Mouse (Mus musculus): ENCODE measurements around the gene Bin2. TPM values are rescaled to one million over a fixed set of nuclear protein-coding genes. Genes with fewer than 3 reads are reported as not detected.

Gene Bin2
- polyA plus RNA-seq, 1 experiment from 2014 or later: 7.3 TPM

DNA sequence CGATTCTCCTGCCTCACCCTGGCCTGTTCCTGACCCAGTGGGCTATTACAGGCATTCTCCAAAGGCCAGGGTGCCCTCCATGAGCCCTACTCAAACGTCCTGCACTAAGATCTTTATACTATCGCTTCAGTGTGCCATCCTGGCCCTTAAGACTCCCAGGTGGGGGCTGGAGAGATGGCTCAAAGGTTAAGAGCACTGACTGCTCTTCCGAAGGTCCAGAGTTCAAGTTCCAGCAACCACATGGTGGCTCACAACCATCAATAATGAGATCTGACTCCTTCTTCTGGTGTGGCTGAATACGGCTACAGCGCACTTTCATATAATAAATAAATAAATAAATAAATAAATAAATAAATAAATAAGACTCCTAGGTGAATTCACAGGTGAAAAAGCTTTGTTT lies 76.5 kb downstream of the Bin2 start:
- Histone ChIP-seq H3K4me1 (no peaks in the 10 kb centered on the region), H3K9me3 (no peaks in the 10 kb centered on the region), H3K36me3 (no peaks in the 10 kb centered on the region), H3K4me2 (no peak overlapping the region), H3K4me3 (no peak overlapping the region), H3K27ac (no peak overlapping the region), H3K9ac (no peak overlapping the region), H3K27me3 (no peaks in the 10 kb centered on the region)
- 77% methylated on average over 6 of the region's 6 CpGs for WGBS
- no peak for ATAC-seq (ENCODE audit: borderline replicate concordance, extremely low read depth, low FRiP score, low TSS enrichment)

Small RNA genes lying within 50 kb of the gene (microRNA-seq; reads per million reads assigned to microRNA genes)
- not detected for gene Mir6961

Other genes with a start within 250 kb of the Bin2 start
- gene Gm5475, start 247.4 kb downstream of the Bin2 start, polyA plus RNA-seq (2015; fragmentation: Nextera tagmentation; extraction: Ambion mirVana): 0.06 and 0.09 TPM in 2 replicates
- 20.3 and 26.0 TPM in 2 replicates for gene Slc11a2, start 244.5 kb downstream of the Bin2 start, polyA plus RNA-seq (2015; fragmentation: Nextera tagmentation; extraction: Ambion mirVana)
- gene Letmd1, start 200.5 kb downstream of the Bin2 start, polyA plus RNA-seq (2015; fragmentation: Nextera tagmentation; extraction: Ambion mirVana): 19.5 and 21.5 TPM in 2 replicates
- 12.5 and 12.7 TPM in 2 replicates for gene Csrnp2, start 174.1 kb downstream of the Bin2 start, polyA plus RNA-seq (2015; fragmentation: Nextera tagmentation; extraction: Ambion mirVana)
- 24.1 and 27.3 TPM in 2 replicates for gene Tfcp2, start 117.5 kb downstream of the Bin2 start, polyA plus RNA-seq (2015; fragmentation: Nextera tagmentation; extraction: Ambion mirVana)
- 3.8 and 4.3 TPM in 2 replicates for gene Pou6f1, start 69.6 kb downstream of the Bin2 start, polyA plus RNA-seq (2015; fragmentation: Nextera tagmentation; extraction: Ambion mirVana)
- gene Dazap2, start 54.2 kb downstream of the Bin2 start, polyA plus RNA-seq (2015; fragmentation: Nextera tagmentation; extraction: Ambion mirVana): 208 and 209 TPM in 2 replicates
- gene Smagp, start 32.6 kb downstream of the Bin2 start, polyA plus RNA-seq (2015; fragmentation: Nextera tagmentation; extraction: Ambion mirVana): 14.4 and 15.2 TPM in 2 replicates
- 2.5 and 2.9 TPM in 2 replicates for gene Cela1, start 18.4 kb upstream of the Bin2 start, polyA plus RNA-seq (2015; fragmentation: Nextera tagmentation; extraction: Ambion mirVana)
- 0.53 and 0.61 TPM in 2 replicates for gene Galnt6, start 59.8 kb upstream of the Bin2 start, polyA plus RNA-seq (2015; fragmentation: Nextera tagmentation; extraction: Ambion mirVana)
- 2.0 and 2.1 TPM in 2 replicates for gene Slc4a8, start 92.2 kb upstream of the Bin2 start, polyA plus RNA-seq (2015; fragmentation: Nextera tagmentation; extraction: Ambion mirVana)
- gene Scn8a, start 200.3 kb upstream of the Bin2 start, polyA plus RNA-seq (2015; fragmentation: Nextera tagmentation; extraction: Ambion mirVana): 1.4 and 2.1 TPM in 2 replicates